Mouse (Mus musculus): ENCODE results near the gene Mesp1. TPM values are rescaled to one million over a fixed set of nuclear protein-coding genes. Genes with fewer than 3 reads are reported as not detected.

The Mesp1 gene
- polyA plus RNA-seq, 1 experiment from 2014 or later, result not detected

DNA sequence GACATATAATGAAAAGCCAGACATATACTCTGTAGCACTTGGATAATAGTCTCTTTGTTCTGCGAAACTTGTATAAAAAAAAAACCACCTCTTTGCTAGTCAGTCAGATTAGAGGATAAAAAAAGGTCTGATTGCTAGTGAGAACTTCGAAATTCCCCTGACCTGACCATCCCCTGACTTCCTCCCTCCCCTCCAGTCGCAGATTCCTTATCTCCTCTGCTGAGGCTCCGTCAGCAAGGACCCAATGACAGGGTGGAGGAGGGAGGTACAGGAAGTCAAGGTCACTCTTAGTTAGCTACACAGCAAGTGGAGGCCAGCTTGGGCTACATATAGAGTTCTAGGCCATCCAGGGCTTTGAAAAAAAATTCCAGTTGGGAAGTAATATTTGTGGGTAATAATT is 25.9 kb upstream of the Mesp1 start:
- no peak for ATAC-seq (ENCODE audit: low FRiP score, low TSS enrichment)
- Histone ChIP-seq H3K27ac (ENCODE audit: low read length) (peak overlapping the region; percentile 21; the same call in 1 of the 2 replicates), H3K9ac (replicated peaks; ENCODE audit: low read length) (no peak overlapping the region), H3K9me3 (ENCODE audit: low read length) (no peaks in the 10 kb centered on the region), H3K4me2 (replicated peaks; ENCODE audit: low read depth, low read length) (no peak overlapping the region), H3K4me1 (ENCODE audit: insufficient read depth, low read length) (peaks cover 19% of the 10 kb centered on the region), H3K4me3 (ENCODE audit: low read length) (no peak overlapping the region), H3K36me3 (ENCODE audit: insufficient read depth, low read length) (peaks cover 6% of the 10 kb centered on the region), H3K27me3 (ENCODE audit: insufficient read depth, low read length) (no peaks in the 10 kb centered on the region; the same call in 1 of the 2 replicates)
- 27% methylated on average over 4 of the region's 4 CpGs for WGBS

- Histone ChIP-seq H3K4me3 (ENCODE audit: low read length) (no peak overlapping the region), H3K27ac (ENCODE audit: low read length) (no peak overlapping the region), H3K4me1 (ENCODE audit: insufficient read depth, low read length) (peaks cover 19% of the 10 kb centered on the region), H3K9ac (replicated peaks; ENCODE audit: low read length) (no peak overlapping the region), H3K9me3 (ENCODE audit: low read length) (no peaks in the 10 kb centered on the region), H3K27me3 (ENCODE audit: insufficient read depth, low read length) (no peaks in the 10 kb centered on the region; the same call in 1 of the 2 replicates), H3K36me3 (ENCODE audit: insufficient read depth, low read length) (peaks cover 4% of the 10 kb centered on the region), H3K4me2 (replicated peaks; ENCODE audit: low read depth, low read length) (no peak overlapping the region)
- no peak for ATAC-seq (ENCODE audit: low FRiP score, low TSS enrichment)
- 5% methylated on average over 6 of the region's 6 CpGs for WGBS
These were observed 24.7 kb upstream of the Mesp1 start for GRCm38 (mm10) chr7:79818321-79818720.

GRCm38 (mm10) chr7:79813409-79813808 is 19.8 kb upstream of the Mesp1 start:
- H3K36me3 ChIP-seq (ENCODE audit: insufficient read depth, low read length), result no peaks in the 10 kb centered on the region
- peaks cover 11% of the 10 kb centered on the region for H3K27me3 ChIP-seq (ENCODE audit: insufficient read depth, low read length)
- ATAC-seq (ENCODE audit: low FRiP score, low TSS enrichment), result no peak
- no peak overlapping the region for H3K4me2 ChIP-seq (replicated peaks; ENCODE audit: low read depth, low read length)
- H3K9ac ChIP-seq (replicated peaks; ENCODE audit: low read length), result no peak overlapping the region
- no peak overlapping the region for H3K27ac ChIP-seq (ENCODE audit: low read length)
- H3K9me3 ChIP-seq (ENCODE audit: low read length), result no peaks in the 10 kb centered on the region
- peaks cover 11% of the 10 kb centered on the region for H3K4me1 ChIP-seq (ENCODE audit: insufficient read depth, low read length)
- 82% methylated on average over 1 of the region's 1 CpGs for WGBS
- no peak overlapping the region for H3K4me3 ChIP-seq (ENCODE audit: low read length)

DNA sequence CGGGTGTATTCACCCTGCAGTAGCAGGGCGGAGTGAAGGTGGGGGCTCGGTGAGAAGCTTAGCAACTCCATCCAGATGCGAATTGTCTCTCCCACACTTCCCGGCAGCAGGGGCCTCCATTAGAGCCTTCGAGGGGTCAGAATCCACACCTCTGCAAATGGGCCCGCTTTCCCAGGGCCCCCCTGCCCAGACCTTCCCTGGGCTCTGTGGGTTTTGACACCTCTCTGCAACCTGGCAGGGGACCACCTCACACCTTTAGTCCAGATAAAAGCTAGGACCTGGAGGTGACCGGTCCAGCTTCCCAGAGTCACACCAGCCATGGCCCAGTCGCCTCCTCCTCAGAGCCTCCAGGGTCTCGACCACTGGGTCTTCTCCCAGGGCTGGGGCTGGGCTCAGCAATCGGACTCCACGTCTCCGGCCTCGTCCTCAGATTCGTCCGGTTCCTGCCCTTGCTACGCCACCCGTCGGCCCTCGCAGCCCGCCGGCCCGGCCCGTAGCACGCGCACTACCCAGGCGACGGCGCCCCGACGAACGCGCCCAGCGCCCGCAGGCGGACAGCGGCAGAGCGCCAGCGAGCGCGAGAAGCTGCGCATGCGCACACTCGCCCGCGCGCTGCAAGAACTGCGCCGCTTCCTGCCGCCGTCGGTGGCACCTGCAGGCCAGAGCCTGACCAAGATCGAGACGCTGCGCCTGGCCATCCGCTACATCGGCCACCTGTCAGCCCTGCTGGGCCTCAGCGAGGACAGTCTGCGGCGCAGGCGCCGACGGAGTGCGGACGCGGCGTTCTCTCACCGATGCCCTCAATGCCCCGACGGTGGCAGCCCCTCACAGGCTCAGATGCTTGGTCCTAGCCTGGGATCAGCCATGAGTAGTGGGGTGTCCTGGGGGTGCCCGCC is 17.3 kb upstream of the Mesp1 start, which contains the start of gene Mesp2:
Gene Mesp2 (plus strand): TSS at position 117 of the 896 bp plus-strand sequence.
- WGBS, result 10% methylated on average over 71 of the region's 71 CpGs

GRCm38 (mm10) chr7:79808561-79808960 is 15.0 kb upstream of the Mesp1 start:
- H3K4me2 ChIP-seq (replicated peaks; ENCODE audit: low read depth, low read length), result no peak overlapping the region
- 82% methylated on average over 7 of the region's 7 CpGs for WGBS
- H3K4me3 ChIP-seq (ENCODE audit: low read length), result no peak overlapping the region
- no peak overlapping the region for H3K27ac ChIP-seq (ENCODE audit: low read length)
- H3K9me3 ChIP-seq (ENCODE audit: low read length), result no peaks in the 10 kb centered on the region
- ATAC-seq (ENCODE audit: low FRiP score, low TSS enrichment), result no peak
- H3K9ac ChIP-seq (replicated peaks; ENCODE audit: low read length), result no peak overlapping the region
- H3K36me3 ChIP-seq (ENCODE audit: insufficient read depth, low read length), result no peaks in the 10 kb centered on the region
- H3K4me1 ChIP-seq (ENCODE audit: insufficient read depth, low read length), result peaks cover 8% of the 10 kb centered on the region; the same call in 1 of the 2 replicates
- H3K27me3 ChIP-seq (ENCODE audit: insufficient read depth, low read length), result peaks cover 11% of the 10 kb centered on the region

More for the DNA sequence above, 17.3 kb upstream of the Mesp1 start, which contains the start of gene Mesp2:
- no peaks in the 10 kb centered on the region for H3K36me3 ChIP-seq (ENCODE audit: insufficient read depth, low read length)
- peak within 1 kb of the TSS; percentile 69 for H3K9ac ChIP-seq (replicated peaks; ENCODE audit: low read length)
- H3K27me3 ChIP-seq (ENCODE audit: insufficient read depth, low read length), result peaks cover 11% of the 10 kb centered on the region
- peak within 1 kb of the TSS; percentile 65 for H3K4me2 ChIP-seq (replicated peaks; ENCODE audit: low read depth, low read length)
- peak within 1 kb of the TSS; percentile 34 for H3K4me3 ChIP-seq (ENCODE audit: low read length)
- H3K27ac ChIP-seq (ENCODE audit: low read length), result no peak within 1 kb of the TSS
- no peaks in the 10 kb centered on the region for H3K9me3 ChIP-seq (ENCODE audit: low read length)
- ATAC-seq (ENCODE audit: low FRiP score, low TSS enrichment), result peak; percentile 60
- peaks cover 8% of the 10 kb centered on the region; the same call in 1 of the 2 replicates for H3K4me1 ChIP-seq (ENCODE audit: insufficient read depth, low read length)

- 42% methylated on average over 2 of the region's 2 CpGs for WGBS
- no peak for ATAC-seq (ENCODE audit: low FRiP score, low TSS enrichment)
- H3K9me3 ChIP-seq (ENCODE audit: low read length), result no peaks in the 10 kb centered on the region
- H3K27ac ChIP-seq (ENCODE audit: low read length), result no peak overlapping the region
- H3K36me3 ChIP-seq (ENCODE audit: insufficient read depth, low read length), result no peaks in the 10 kb centered on the region
- H3K4me3 ChIP-seq (ENCODE audit: low read length), result no peak overlapping the region
- H3K4me1 ChIP-seq (ENCODE audit: insufficient read depth, low read length), result no peaks in the 10 kb centered on the region
- no peak overlapping the region for H3K4me2 ChIP-seq (replicated peaks; ENCODE audit: low read depth, low read length)
- no peak overlapping the region for H3K9ac ChIP-seq (replicated peaks; ENCODE audit: low read length)
- no peaks in the 10 kb centered on the region for H3K27me3 ChIP-seq (ENCODE audit: insufficient read depth, low read length)
These were observed 10.3 kb upstream of the Mesp1 start for GRCm38 (mm10) chr7:79803887-79804286.

- H3K36me3 ChIP-seq (ENCODE audit: insufficient read depth, low read length), result no peaks in the 10 kb centered on the region
- H3K9me3 ChIP-seq (ENCODE audit: low read length), result no peaks in the 10 kb centered on the region
- H3K27ac ChIP-seq (ENCODE audit: low read length), result no peak overlapping the region
- WGBS, result 49% methylated on average over 5 of the region's 5 CpGs
- no peak for ATAC-seq (ENCODE audit: low FRiP score, low TSS enrichment)
- H3K4me3 ChIP-seq (ENCODE audit: low read length), result no peak overlapping the region
- H3K9ac ChIP-seq (replicated peaks; ENCODE audit: low read length), result no peak overlapping the region
- H3K4me1 ChIP-seq (ENCODE audit: insufficient read depth, low read length), result no peaks in the 10 kb centered on the region
- no peaks in the 10 kb centered on the region for H3K27me3 ChIP-seq (ENCODE audit: insufficient read depth, low read length)
- H3K4me2 ChIP-seq (replicated peaks; ENCODE audit: low read depth, low read length), result no peak overlapping the region
These were observed 8.4 kb upstream of the Mesp1 start for GRCm38 (mm10) chr7:79802037-79802436.

GRCm38 (mm10) chr7:79801391-79801790 is 7.8 kb upstream of the Mesp1 start:
- no peak overlapping the region for H3K27ac ChIP-seq (ENCODE audit: low read length)
- no peaks in the 10 kb centered on the region for H3K36me3 ChIP-seq (ENCODE audit: insufficient read depth, low read length)
- no peak for ATAC-seq (ENCODE audit: low FRiP score, low TSS enrichment)
- no peaks in the 10 kb centered on the region for H3K9me3 ChIP-seq (ENCODE audit: low read length)
- 74% methylated on average over 11 of the region's 11 CpGs for WGBS
- no peaks in the 10 kb centered on the region for H3K27me3 ChIP-seq (ENCODE audit: insufficient read depth, low read length)
- no peaks in the 10 kb centered on the region for H3K4me1 ChIP-seq (ENCODE audit: insufficient read depth, low read length)
- H3K4me3 ChIP-seq (ENCODE audit: low read length), result no peak overlapping the region
- no peak overlapping the region for H3K9ac ChIP-seq (replicated peaks; ENCODE audit: low read length)
- no peak overlapping the region for H3K4me2 ChIP-seq (replicated peaks; ENCODE audit: low read depth, low read length)

DNA sequence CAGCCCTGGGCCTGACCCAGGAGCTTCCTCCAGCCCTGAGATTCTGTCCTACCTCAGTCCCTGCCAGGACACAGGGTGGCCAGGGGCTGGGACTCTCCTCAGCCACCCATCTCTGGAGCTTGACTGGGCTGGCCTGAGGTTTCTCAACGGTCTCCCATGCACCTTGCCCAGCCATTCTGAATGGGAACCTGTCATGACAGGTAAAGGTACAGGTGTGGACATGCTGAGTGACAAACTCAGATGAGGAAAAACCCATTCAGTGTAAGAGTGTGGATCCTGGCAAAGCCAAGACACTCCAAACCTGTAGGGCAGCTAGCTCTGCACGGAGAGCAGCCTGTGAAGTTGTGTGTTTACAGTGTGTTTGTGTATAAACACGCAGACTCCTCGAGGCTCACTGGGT is 6.7 kb upstream of the Mesp1 start:
- ATAC-seq (ENCODE audit: low FRiP score, low TSS enrichment), result no peak
- Histone ChIP-seq H3K4me3 (ENCODE audit: low read length) (no peak overlapping the region), H3K4me2 (replicated peaks; ENCODE audit: low read depth, low read length) (no peak overlapping the region), H3K9me3 (ENCODE audit: low read length) (no peaks in the 10 kb centered on the region), H3K36me3 (ENCODE audit: insufficient read depth, low read length) (no peaks in the 10 kb centered on the region), H3K27ac (ENCODE audit: low read length) (no peak overlapping the region), H3K9ac (replicated peaks; ENCODE audit: low read length) (no peak overlapping the region), H3K27me3 (ENCODE audit: insufficient read depth, low read length) (no peaks in the 10 kb centered on the region), H3K4me1 (ENCODE audit: insufficient read depth, low read length) (no peaks in the 10 kb centered on the region)
- 94% methylated on average over 4 of the region's 4 CpGs for WGBS

DNA sequence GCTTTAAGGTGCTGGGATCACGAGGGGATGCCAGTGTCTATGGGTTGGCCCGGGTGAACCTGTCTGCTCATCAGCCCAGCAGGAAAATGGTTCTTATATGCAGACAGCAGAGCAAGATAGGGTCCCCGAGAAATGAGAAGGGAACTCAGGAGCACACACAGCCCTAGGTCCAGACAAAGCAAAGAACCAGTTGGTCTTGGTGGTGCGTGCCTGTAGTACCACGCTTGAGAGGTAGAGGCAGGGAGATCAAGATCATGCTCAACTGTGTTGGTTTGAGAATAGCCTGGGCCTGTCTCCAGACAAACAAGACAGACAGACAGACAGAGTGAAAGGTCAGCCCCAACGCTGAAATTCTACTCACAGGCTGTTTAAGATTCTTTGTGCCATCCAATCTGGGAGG is 5.9 kb upstream of the Mesp1 start:
- Histone ChIP-seq H3K36me3 (ENCODE audit: insufficient read depth, low read length) (no peaks in the 10 kb centered on the region), H3K4me1 (ENCODE audit: insufficient read depth, low read length) (no peaks in the 10 kb centered on the region), H3K4me3 (ENCODE audit: low read length) (no peak overlapping the region), H3K9ac (replicated peaks; ENCODE audit: low read length) (no peak overlapping the region), H3K9me3 (ENCODE audit: low read length) (no peaks in the 10 kb centered on the region), H3K4me2 (replicated peaks; ENCODE audit: low read depth, low read length) (no peak overlapping the region), H3K27me3 (ENCODE audit: insufficient read depth, low read length) (peaks cover 7% of the 10 kb centered on the region; the same call in 1 of the 2 replicates), H3K27ac (ENCODE audit: low read length) (no peak overlapping the region)
- no peak; the same call in 1 of the 2 replicates for ATAC-seq (ENCODE audit: low FRiP score, low TSS enrichment)
- 79% methylated on average over 6 of the region's 6 CpGs for WGBS
